Mouse (Mus musculus): Measurements from ENCODE around the gene Efna4.

Gene Efna4

DNA sequence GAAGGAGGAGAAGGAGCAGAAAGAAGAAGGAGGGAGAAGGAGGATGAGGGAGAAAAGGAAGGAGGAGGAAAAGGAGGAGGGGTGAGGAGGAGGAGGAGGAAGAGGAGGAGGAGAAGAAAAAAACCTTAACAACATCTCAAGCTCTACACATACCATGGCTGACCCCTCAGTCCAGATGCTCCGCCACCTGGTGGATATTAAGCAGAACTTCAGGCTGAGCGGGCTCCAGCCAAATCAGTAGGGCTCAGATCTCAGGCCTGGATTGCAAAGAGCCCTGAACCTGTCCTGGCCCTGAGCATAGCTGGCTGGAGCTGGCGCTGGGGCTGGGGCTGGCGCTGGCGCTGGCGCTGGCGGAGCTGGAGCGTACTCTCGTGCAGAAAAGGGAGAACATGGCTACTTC is 29.7 kb downstream of the Efna4 start:
- peak; percentile 59 for DNase-seq (ENCODE audit: low read depth, low spot score)

DNA sequence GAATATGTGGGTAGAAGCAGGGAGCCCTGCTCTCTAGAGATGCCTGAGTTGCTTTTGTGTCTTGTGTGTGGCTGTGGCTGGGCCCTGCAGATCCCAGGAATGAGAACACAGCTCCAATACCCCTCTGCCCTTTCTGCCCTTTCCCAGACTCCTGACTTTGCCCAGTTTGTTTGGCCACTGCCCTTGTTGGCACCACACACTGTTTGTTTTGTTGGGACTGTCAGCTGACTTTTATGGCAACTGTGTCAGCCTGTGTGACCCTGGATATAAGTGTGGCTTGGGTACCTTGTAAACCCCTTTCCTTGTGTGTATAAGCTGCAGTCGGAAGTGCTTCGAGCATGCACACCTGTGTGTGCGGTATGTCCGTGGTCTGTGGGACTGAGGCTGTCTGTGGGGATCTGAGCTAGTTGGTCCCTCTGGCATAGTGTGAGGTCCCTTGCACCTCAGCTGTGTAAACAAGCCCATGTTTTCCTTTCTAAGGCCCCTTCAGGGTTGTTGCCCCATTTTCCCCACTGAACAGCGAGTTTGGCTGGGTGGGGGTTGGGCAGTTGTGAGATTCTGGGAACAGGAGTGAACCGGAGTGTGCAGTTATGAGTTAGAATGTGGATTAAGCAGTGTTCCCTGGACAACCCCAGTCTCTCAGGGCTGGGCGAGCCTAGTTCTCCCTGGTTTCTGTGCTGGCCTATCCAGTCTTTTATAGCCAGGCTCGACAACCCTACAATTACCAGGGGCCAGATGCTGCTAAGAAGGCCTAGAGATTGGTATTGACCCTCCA is 32.1 kb downstream of the Efna4 start:
- DNase-seq (ENCODE audit: low read depth, low spot score), result no peak

DNA sequence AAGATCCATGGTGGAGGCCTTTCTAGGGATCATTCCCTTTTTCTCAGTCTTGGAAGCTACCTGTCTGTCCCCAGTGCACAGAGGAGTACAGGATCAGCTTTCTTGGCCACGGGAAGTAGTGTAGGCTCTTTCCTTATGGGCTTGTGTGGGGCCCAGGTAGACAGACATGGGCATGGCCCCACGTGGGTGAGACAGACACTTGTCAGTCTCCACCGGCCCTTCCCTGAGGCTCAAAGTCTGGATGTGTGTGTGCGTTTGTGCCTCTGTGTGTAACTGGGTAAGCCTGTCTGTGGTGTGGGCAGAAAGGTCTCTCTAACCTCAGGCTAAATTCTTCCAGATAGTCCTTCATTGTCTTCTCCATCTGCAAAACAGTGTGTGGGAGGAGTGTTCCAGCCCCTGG is 32.7 kb downstream of the Efna4 start:
- no peak for DNase-seq (ENCODE audit: low read depth, low spot score)

GRCm38 (mm10) chr3:89304440-89304839 is 33.4 kb downstream of the Efna4 start:
- no peak for DNase-seq (ENCODE audit: low read depth, low spot score)

DNA sequence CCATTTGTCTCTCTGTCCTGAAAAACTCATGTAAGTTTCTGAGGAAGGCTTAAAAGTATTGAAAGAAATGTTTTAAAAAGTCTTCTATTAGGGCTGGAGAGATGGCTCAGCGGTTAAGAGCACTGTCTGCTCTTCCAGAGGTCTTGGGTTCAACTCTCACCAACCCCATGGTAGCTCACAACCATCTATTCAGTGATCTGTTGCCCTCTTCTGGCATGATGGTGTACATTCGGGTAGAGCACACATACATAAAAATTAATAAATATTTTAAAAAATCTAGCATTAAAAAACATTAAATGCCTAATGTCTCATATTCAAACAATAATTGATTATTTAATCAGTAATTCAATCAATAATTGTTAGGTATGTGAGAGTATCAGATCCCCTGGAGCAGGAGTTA is 37.3 kb downstream of the Efna4 start:
- no peak for DNase-seq (ENCODE audit: low read depth, low spot score)

DNA sequence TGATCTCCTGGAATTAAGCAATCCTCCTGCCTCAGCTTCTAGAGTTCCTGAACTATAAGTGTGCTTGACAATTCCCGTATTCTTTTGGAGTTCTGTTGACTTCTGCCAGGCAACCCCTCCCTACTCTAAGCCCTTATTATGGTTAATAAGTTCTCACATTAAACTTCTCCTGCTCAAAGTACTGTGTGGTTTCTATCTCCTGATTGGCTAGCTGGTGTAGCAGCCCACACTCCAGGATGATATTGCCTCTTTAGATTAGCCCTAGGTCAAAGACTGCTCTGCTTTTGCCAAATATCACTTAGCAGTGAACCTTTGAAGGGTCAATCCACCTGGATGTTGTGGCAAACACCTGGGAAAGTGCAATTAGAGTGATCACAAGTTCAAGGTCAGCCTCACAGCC is 37.8 kb downstream of the Efna4 start:
- no peak for DNase-seq (ENCODE audit: low read depth, low spot score)

- peak; percentile 63 for DNase-seq (ENCODE audit: low read depth, low spot score)
Measured at GRCm38 (mm10) chr3:89299499-89299898, 38.3 kb downstream of the Efna4 start.

DNA sequence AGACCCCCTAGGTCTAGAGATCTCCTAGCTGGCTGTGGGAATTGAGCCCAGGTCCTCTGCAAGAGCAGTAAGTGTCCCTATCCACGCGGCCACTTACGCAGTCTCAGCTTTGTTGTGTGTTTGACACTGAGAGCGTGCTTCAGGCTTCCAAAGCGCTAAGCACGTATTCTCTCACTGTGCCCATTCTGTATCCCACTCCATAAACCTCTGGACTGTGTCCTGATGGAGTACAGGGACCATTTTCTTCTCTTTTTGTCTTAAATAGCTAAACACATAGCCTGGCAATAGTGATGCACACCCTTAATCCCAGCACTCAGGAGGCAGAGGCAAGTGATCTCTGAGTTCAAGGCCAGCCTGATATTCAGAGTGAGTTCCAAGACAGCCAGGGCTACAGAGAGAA is 38.9 kb downstream of the Efna4 start:
- DNase-seq (ENCODE audit: low read depth, low spot score), result no peak

DNA sequence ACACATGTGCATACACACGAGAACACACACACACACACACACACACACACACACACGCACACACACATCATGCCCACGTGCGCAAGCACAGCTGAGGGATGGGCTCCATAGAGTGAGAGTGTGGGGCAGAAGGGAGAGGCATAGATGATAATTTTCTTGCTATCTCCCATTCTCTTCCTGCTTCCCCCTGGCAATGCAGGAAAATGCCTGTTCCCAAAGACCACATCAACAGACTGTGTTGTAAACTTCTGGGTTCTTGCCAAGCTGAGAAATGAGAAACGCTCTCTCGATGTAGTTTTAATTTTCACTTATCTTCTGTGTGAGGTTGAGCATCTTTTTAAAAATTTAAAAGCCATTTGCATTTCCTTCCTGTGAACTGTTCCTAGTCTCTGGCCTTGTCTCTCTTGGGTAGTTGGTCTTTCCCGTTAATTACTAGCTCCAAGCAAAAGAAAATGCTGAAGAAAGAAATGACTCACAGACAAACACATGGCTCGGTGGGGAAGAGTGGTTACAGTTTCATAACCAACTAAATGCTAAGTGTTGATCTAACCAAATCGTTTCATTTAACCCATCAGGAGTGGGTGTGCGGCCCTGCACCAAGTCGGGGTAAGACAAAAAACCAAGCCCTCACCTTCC is 40.9 kb downstream of the Efna4 start:
- DNase-seq (ENCODE audit: low read depth, low spot score), result no peak

- DNase-seq (ENCODE audit: low read depth, low spot score), result no peak
Measured at GRCm38 (mm10) chr3:89295685-89296230, 42.1 kb downstream of the Efna4 start.

- DNase-seq (ENCODE audit: low read depth, low spot score), result no peak
Measured at GRCm38 (mm10) chr3:89294195-89294594, 43.6 kb downstream of the Efna4 start.

DNA sequence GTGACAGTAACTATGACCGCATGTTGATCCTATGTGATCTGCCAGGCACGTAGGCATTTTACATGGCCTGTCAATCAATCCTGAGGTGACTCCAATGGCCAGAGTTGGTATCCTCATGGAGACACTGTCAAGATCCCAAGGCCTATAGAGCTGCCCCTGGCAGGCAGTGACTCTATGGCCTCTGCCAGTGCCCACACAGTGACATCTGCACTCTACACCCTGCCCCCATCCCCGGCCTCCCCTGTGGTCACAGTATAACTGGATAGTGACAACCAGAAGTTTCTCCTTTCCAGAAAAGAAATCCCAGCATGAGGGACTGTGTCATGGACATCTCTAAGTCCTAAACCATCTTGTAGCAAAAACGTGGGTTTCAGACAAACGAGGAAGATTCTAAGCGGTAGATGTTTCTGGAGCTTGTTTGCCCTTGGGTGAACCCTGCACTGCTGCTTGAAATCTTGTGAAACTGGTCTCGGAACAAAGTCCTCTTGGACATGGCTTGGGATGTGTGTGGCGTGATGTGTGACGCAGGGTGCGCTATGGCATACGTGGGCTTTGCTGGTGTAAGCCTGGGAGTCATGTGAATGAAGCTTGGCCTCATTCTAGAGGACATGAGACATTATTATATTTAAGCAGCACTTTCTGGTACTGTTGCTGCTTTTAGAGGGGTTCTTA is 44.4 kb downstream of the Efna4 start:
- DNase-seq (ENCODE audit: low read depth, low spot score), result no peak

DNA sequence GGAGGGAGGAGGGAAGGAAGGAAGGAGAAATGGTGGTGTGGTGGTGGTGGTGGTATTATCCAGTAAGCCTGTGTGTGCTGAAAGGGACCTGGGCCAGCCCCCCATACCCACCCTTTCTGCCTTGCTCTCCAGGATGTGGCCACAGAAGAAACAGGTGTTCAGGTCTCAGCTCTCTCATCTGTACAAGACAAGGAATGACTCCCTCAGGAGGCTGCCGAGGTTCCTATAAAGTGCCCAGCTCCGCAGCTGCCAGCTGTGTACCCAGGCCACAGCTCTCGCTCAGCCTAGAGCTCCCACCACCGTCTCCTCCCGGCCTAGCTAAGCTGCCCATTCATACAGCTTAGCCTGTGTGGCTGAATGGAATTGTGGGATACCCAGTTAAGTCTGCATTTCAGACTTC is 45.5 kb downstream of the Efna4 start:
- DNase-seq (ENCODE audit: low read depth, low spot score), result no peak

GRCm38 (mm10) chr3:89291874-89292273 is 46.0 kb downstream of the Efna4 start:
- no peak for DNase-seq (ENCODE audit: low read depth, low spot score)

DNA sequence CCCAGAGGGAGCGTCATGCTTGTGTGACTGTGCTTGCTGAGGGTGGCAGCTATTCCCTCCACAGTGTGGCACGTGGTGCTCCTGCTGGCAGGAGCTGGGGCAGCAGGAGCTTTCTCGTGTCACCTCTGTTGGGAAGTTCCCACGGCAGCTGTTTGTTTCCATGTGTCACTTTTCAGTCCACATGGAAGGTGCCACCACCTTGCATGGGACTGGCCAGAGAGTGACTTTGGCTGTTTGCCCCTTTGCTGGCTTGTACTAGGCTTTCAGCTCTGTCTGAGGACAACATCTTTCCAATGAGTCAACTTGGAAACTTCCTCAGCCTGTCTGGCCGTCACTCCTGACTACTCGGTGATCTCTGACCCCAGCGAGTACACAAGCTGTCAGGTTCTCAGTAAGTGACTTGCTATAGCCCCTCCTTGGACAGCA is 49.3 kb downstream of the Efna4 start:
- no peak for DNase-seq (ENCODE audit: low read depth, low spot score)

DNA sequence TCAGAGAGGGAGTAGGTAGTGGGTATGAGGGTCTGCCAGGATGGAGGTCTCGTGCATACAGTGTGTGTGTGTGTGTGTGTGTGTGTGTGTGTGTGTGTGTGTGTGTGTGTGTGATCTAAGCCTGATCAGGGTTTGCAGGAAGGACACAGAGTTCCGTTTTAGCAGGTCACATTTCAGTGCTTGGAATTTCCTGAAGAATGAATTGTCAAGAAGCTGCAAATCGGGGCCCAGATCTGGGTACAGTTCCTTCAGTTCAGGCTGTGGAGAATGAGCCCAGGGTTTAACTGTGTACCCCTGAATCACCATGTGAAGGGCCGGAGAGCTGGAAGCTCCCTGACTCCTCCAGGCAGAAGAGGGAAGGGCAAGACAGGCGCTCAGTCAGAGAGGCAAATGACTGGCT is 50.5 kb downstream of the Efna4 start:
- DNase-seq (ENCODE audit: low read depth, low spot score), result no peak

DNA sequence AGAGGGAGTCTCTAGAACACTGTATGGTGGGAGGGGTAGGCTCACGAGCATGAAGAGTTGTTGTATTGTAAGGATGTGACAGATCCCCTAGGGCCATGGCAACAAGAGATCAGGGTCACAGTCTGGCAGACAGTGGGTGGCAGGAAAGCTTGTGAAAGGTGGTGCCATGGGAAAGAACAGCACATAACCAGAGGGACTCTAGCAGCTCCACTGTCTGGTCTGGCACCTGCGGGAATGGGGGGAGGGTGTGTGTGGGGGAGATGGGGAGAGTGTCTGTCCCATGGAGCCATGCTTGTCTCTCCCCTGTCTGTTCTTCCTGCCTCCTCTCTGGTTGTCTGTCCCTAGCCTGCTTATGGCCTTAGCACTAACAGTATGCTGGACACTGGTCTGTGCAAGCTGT is 52.3 kb downstream of the Efna4 start:
- DNase-seq (ENCODE audit: low read depth, low spot score), result no peak

DNA sequence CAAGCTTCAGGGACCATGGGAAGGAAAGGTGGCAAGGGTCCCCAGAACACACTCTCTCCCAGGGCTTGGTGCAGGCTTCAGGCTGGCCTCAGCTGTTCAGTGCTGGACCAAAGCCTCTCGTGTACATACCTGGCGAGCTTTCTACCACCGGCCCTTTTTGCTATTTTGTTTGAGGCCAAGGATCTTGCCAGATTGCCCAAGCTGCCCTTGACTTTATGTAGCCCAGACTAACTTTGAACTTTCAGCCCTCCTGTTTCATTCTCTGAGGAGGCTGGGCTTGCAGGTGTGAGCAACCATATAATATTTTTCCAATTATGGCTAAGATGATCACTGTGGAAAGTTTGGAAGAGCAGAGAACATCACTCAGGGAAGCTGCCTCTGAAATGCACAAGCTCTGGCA is 53.6 kb downstream of the Efna4 start:
- DNase-seq (ENCODE audit: low read depth, low spot score), result no peak

Measured in CD4-positive helper T cell, adult 2 months (primary cell).